Mouse (Mus musculus) small intestine, adult 2 months (tissue): ENCODE measurements at regions not wholly inside any gene's neighbourhood (a gene's known extent, or its start where the extent isn't known, plus 50 kb on each side); places are given as distances from the start of the nearest gene placed in this dataset.

Source experiments
- CTCF ChIP-seq: fragments of 200-500 bp; IDR thresholded peaks from 2 replicates; pipeline ENCODE4 v1.5.1; 2012; ENCODE audit warnings: low read depth, mild to moderate bottlenecking, control low read depth, inconsistent platforms, low read length, moderate library complexity, mixed read lengths; ENCODE audit not compliant: insufficient replicate concordance, insufficient read length; ENCODE audit errors: extremely low read depth
- POLR2A ChIP-seq: fragments of 200-500 bp; IDR thresholded peaks from 2 replicates; pipeline ENCODE4 v1.6.1; 2012; ENCODE audit warnings: low read depth, mild to moderate bottlenecking, control low read depth, inconsistent platforms, low read length, moderate library complexity

GRCm38 (mm10) chr6:52411302-52411701, 98.0 kb downstream of the Evx1 start:
- TF ChIP-seq CTCF: no peak
- no peak for TF ChIP-seq POLR2A
